Mouse (Mus musculus) hindbrain, embryonic 15.5 days (tissue): ENCODE data around the gene Ankzf1. TPM values are rescaled to one million over a fixed set of nuclear protein-coding genes. Genes with fewer than 3 reads are reported as not detected.
"Not testable (repeated sequence)": the region's sequence is repeated elsewhere in the genome, so short reads cannot be mapped to it uniquely, and the experiment has no call there.

Experiments used
- ATAC-seq: fragments of 200-750 bp; cut with Nextera tagmentation; 2 replicates; pipeline ENCODE4 v1.8.0; 2017; ENCODE audit warnings: low read depth, moderate number of reproducible peaks, moderate TSS enrichment; ENCODE audit not compliant: low FRiP score
- H3K27ac ChIP-seq: fragments of 300-500 bp; sonication (generic); replicated peaks from 2 replicates; pipeline ENCODE4 v1.5.1; 2015; ENCODE audit warnings: mild to moderate bottlenecking, inconsistent platforms
- H3K27me3 ChIP-seq: fragments of 300-500 bp; sonication (generic); 2 replicates; pipeline ENCODE4 v1.6.1; 2015; ENCODE audit warnings: control low read depth, inconsistent platforms
- H3K36me3 ChIP-seq: fragments of 300-500 bp; sonication (generic); 2 replicates; pipeline ENCODE4 v1.6.1; 2015; ENCODE audit warnings: control low read depth, inconsistent platforms
- H3K4me1 ChIP-seq: fragments of 300-500 bp; sonication (generic); replicated peaks from 2 replicates; pipeline ENCODE4 v1.6.1; 2015; ENCODE audit warnings: control low read depth, inconsistent platforms
- H3K4me2 ChIP-seq: fragments of 300-500 bp; sonication (generic); 2 replicates; pipeline ENCODE4 v1.6.1; 2015; ENCODE audit warnings: moderate library complexity, mild to moderate bottlenecking, inconsistent platforms
- H3K4me3 ChIP-seq: fragments of 300-500 bp; sonication (generic); 2 replicates; pipeline ENCODE4 v1.5.1; 2015; ENCODE audit warnings: mild to moderate bottlenecking, inconsistent platforms
- H3K9ac ChIP-seq: fragments of 300-500 bp; sonication (generic); 2 replicates; pipeline ENCODE4 v1.6.1; 2015; ENCODE audit warnings: inconsistent platforms
- H3K9me3 ChIP-seq: fragments of 300-500 bp; sonication (generic); 2 replicates; pipeline ENCODE4 v1.6.1; 2016; ENCODE audit warnings: control low read depth, inconsistent platforms
- WGBS: fragments of 180-500 bp; shearing (Covaris S2); methylation state at CpG from one replicate; pipeline ENCODE4 v1.1.7; 2015; 5-methylcytosine and 5-hydroxymethylcytosine counted together
- polyA plus RNA-seq: library from polyadenylated mRNA; unstranded; fragments of >200 nt; fragmentation: Nextera tagmentation; extraction: Ambion mirVana; gene quantifications from 2 replicates; pipeline ENCODE4 v1.2.1, GENCODE M21; 2015

The Ankzf1 gene
- polyA plus RNA-seq, 1 experiment from 2014 or later, result 24.2 TPM

- H3K9me3 ChIP-seq, result no peaks in the 10 kb centered on the region
- 0 out of 2 replicates have a peak, but pooled peaks cover 3% of the 10 kb centered on the region for H3K27me3 ChIP-seq
- ATAC-seq, result no peak
- 87% methylated on average over 4 of the region's 4 CpGs for WGBS
- H3K9ac ChIP-seq, result no peak overlapping the region
- no peak overlapping the region for H3K4me2 ChIP-seq
- H3K27ac ChIP-seq, result no peak overlapping the region
- peaks cover 10% of the 10 kb centered on the region; the same call in 1 of the 2 replicates for H3K4me1 ChIP-seq
- no peak overlapping the region for H3K4me3 ChIP-seq
- H3K36me3 ChIP-seq, result no peaks in the 10 kb centered on the region
Measured at GRCm38 (mm10) chr1:75231224-75231623, 39.3 kb downstream of the Ankzf1 start.

GRCm38 (mm10) chr1:75231664-75232152, 39.8 kb downstream of the Ankzf1 start, which contains the start of gene A630095N17Rik:
TSS of gene A630095N17Rik (minus strand) at chr1:75232102.
- Histone ChIP-seq H3K4me3 (no peak within 1 kb of the TSS), H3K9me3 (no peaks in the 10 kb centered on the region), H3K9ac (no peak within 1 kb of the TSS), H3K4me1 (peaks cover 11% of the 10 kb centered on the region; the same call in 1 of the 2 replicates), H3K4me2 (no peak within 1 kb of the TSS), H3K27me3 (0 out of 2 replicates have a peak, but pooled peaks cover 3% of the 10 kb centered on the region), H3K27ac (no peak within 1 kb of the TSS), H3K36me3 (no peaks in the 10 kb centered on the region)
- no peak for ATAC-seq
- WGBS, result 83% methylated on average over 5 of the region's 5 CpGs

GRCm38 (mm10) chr1:75232489-75232888, 40.5 kb downstream of the Ankzf1 start:
- WGBS, result 70% methylated on average over 4 of the region's 4 CpGs
- not testable (repeated sequence) for H3K9me3 ChIP-seq, ATAC-seq, H3K4me3 ChIP-seq, H3K9ac ChIP-seq, H3K4me2 ChIP-seq, H3K27me3 ChIP-seq, H3K27ac ChIP-seq, H3K36me3 ChIP-seq
- peaks cover 19% of the 10 kb centered on the region for H3K4me1 ChIP-seq

GRCm38 (mm10) chr1:75234606-75235005, 42.7 kb downstream of the Ankzf1 start:
- H3K4me2 ChIP-seq, result peak overlapping the region; percentile 8; the same call in 1 of the 2 replicates
- H3K9ac ChIP-seq, result no peak overlapping the region

GRCm38 (mm10) chr1:75236117-75237050, 44.4 kb downstream of the Ankzf1 start, which contains the start of gene Dnajb2:
TSS of gene Dnajb2 (plus strand) at chr1:75236406.
- H3K9ac ChIP-seq, result peak within 1 kb of the TSS; percentile 88

More at GRCm38 (mm10) chr1:75234606-75235005, 42.7 kb downstream of the Ankzf1 start:
- peak; percentile 51; the same call in 1 of the 2 replicates for ATAC-seq
- H3K4me1 ChIP-seq, result peaks cover 20% of the 10 kb centered on the region
- peaks cover 2% of the 10 kb centered on the region; the same call in 1 of the 2 replicates for H3K36me3 ChIP-seq
- H3K9me3 ChIP-seq, result no peaks in the 10 kb centered on the region
- no peak overlapping the region for H3K4me3 ChIP-seq
- 2% methylated on average over 8 of the region's 8 CpGs for WGBS
- H3K27ac ChIP-seq, result no peak overlapping the region
- no peaks in the 10 kb centered on the region for H3K27me3 ChIP-seq

GRCm38 (mm10) chr1:75239591-75239990, 47.6 kb downstream of the Ankzf1 start:
- WGBS, result 81% methylated on average over 10 of the region's 10 CpGs
- Histone ChIP-seq H3K36me3 (peaks cover 21% of the 10 kb centered on the region), H3K27ac (no peak overlapping the region), H3K27me3 (no peaks in the 10 kb centered on the region), H3K4me2 (no peak overlapping the region), H3K4me1 (peaks cover 18% of the 10 kb centered on the region), H3K9me3 (no peaks in the 10 kb centered on the region), H3K4me3 (no peak overlapping the region), H3K9ac (no peak overlapping the region)
- no peak for ATAC-seq

More at GRCm38 (mm10) chr1:75236117-75237050, 44.4 kb downstream of the Ankzf1 start, which contains the start of gene Dnajb2:
- Histone ChIP-seq H3K27me3 (no peaks in the 10 kb centered on the region), H3K4me2 (peak within 1 kb of the TSS; percentile 92), H3K4me1 (peaks cover 20% of the 10 kb centered on the region), H3K9me3 (no peaks in the 10 kb centered on the region), H3K4me3 (peak within 1 kb of the TSS; percentile 81), H3K36me3 (peaks cover 10% of the 10 kb centered on the region; the same call in 1 of the 2 replicates), H3K27ac (peak within 1 kb of the TSS; percentile 91)
- ATAC-seq, result peak; percentile 90
- under 1% methylated on average over 62 of the region's 64 CpGs for WGBS

- WGBS, result 90% methylated on average over 14 of the region's 14 CpGs
- no peaks in the 10 kb centered on the region; the same call in 1 of the 2 replicates for H3K4me1 ChIP-seq
- no peak overlapping the region for H3K9ac ChIP-seq
Measured at GRCm38 (mm10) chr1:75243411-75243810, 51.5 kb downstream of the Ankzf1 start.

GRCm38 (mm10) chr1:75244175-75244826, 52.4 kb downstream of the Ankzf1 start:
- Histone ChIP-seq H3K27me3 (no peaks in the 10 kb centered on the region), H3K4me1 (no peaks in the 10 kb centered on the region; the same call in 1 of the 2 replicates), H3K4me3 (no peak overlapping the region), H3K36me3 (peaks cover 21% of the 10 kb centered on the region), H3K9me3 (no peaks in the 10 kb centered on the region), H3K9ac (no peak overlapping the region), H3K4me2 (no peak overlapping the region), H3K27ac (no peak overlapping the region)
- 88% methylated on average over 12 of the region's 12 CpGs for WGBS
- ATAC-seq, result 0 out of 2 replicates have a peak, but pooled peaks have one; percentile 31

More at GRCm38 (mm10) chr1:75243411-75243810, 51.5 kb downstream of the Ankzf1 start:
- Histone ChIP-seq H3K27me3 (no peaks in the 10 kb centered on the region), H3K27ac (no peak overlapping the region), H3K36me3 (peaks cover 21% of the 10 kb centered on the region), H3K4me3 (no peak overlapping the region), H3K4me2 (no peak overlapping the region), H3K9me3 (no peaks in the 10 kb centered on the region)
- no peak for ATAC-seq

GRCm38 (mm10) chr1:75244836-75245235, 52.9 kb downstream of the Ankzf1 start:
- H3K4me3 ChIP-seq, result no peak overlapping the region
- H3K9me3 ChIP-seq, result no peaks in the 10 kb centered on the region
- H3K27ac ChIP-seq, result no peak overlapping the region
- peak; percentile 74 for ATAC-seq
- peaks cover 17% of the 10 kb centered on the region for H3K36me3 ChIP-seq
- 24% methylated on average over 4 of the region's 4 CpGs for WGBS
- H3K4me2 ChIP-seq, result no peak overlapping the region
- H3K4me1 ChIP-seq, result no peaks in the 10 kb centered on the region; the same call in 1 of the 2 replicates
- no peaks in the 10 kb centered on the region for H3K27me3 ChIP-seq
- no peak overlapping the region for H3K9ac ChIP-seq

GRCm38 (mm10) chr1:75247071-75247930, 55.4 kb downstream of the Ankzf1 start:
- H3K27ac ChIP-seq, result no peak overlapping the region
- H3K4me1 ChIP-seq, result peaks cover 8% of the 10 kb centered on the region
- H3K9ac ChIP-seq, result no peak overlapping the region
- 82% methylated on average over 16 of the region's 16 CpGs for WGBS
- no peaks in the 10 kb centered on the region for H3K27me3 ChIP-seq
- no peak overlapping the region for H3K4me2 ChIP-seq
- no peak for ATAC-seq
- H3K4me3 ChIP-seq, result no peak overlapping the region
- H3K9me3 ChIP-seq, result no peaks in the 10 kb centered on the region
- H3K36me3 ChIP-seq, result peaks cover 11% of the 10 kb centered on the region; the same call in 1 of the 2 replicates
